Mouse (Mus musculus): ENCODE data around the gene Gm19345.

The Gm19345 gene

DNA sequence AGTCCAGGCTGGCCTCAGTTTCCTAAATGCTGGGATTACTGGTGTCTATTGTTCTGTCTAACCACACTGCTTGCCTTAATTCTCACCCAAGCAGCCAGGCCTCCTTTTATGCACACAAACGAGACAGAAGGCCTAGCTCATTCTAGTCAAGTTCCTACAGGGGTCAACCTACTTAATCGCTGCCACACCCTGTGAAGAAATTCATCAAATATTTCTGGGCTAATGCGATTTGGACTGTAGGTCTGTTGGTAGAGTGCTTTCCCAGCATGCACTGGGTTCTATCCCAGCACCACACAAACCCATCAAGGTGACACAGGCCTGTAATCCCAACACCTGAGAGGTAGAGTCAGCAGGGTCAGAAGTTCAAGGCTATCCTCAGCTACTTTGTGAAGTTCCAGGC is 22.1 kb upstream of the Gm19345 start:
- DNase-seq (ENCODE audit: low read depth): no peak

DNA sequence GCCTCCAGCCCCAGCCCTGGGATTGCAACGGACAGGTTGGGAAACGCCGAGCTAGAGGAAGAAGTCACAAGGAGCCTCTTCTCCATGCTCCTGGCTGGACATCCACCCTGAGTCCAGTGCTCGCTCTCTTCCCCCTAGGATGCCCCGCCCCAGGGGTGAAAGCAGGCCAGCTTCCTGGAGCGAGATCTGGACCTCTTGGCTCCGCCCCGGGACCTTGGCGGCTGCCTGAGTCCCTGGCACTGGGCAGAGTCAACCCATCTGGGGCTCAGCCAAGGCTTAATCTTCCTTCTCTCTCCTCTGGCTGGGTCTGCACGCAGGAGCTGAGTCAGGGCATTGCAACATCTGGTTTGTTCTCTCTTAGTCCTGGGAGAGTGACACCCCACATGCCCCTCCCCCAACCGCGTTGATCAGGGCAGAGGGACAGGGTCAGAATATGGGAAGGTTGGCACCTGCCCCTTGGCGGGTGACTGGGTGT is 21.1 kb upstream of the Gm19345 start:
- peak; percentile 33 for DNase-seq (ENCODE audit: low read depth)

DNA sequence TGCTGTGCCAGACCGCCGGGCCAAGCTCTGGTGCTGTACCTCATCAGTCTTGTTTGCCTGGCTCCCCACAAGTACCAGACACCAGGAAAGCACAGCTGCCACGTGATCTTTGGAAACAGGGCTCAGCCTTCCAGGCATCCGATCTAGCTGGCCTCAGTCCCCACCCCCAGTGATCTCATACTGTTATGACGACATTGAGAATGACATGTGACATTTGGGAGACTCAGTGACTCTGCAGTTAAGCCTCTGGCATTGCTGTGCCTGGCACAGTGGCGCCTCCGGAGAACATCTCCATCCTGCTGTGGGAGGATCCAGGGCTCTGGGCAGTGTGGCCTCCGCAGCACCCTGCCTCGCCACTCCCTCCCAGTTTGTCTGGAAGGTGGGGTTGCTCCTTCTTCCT is 20.0 kb upstream of the Gm19345 start:
- no peak for DNase-seq (ENCODE audit: low read depth)

DNA sequence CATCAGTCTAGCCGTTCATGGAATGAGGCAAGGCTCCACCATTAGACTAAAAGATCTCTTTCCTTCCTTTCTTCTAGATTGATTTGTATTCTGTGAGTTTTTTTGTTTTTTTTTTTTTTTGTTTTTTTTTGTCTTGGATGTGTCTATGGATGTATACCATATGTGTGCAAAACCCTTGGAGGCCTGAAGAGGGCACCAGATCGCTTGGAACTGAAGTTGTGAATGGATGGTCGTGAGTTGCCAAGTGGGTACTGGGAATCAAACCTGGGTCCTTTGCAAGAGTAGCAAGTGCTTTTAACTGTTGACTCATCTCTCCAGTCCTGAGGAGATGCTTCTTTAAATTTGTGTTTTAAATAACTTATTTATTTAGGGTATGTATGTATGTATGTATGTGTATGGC is 17.7 kb upstream of the Gm19345 start:
- peak; percentile 31 for DNase-seq (ENCODE audit: low read depth)

DNA sequence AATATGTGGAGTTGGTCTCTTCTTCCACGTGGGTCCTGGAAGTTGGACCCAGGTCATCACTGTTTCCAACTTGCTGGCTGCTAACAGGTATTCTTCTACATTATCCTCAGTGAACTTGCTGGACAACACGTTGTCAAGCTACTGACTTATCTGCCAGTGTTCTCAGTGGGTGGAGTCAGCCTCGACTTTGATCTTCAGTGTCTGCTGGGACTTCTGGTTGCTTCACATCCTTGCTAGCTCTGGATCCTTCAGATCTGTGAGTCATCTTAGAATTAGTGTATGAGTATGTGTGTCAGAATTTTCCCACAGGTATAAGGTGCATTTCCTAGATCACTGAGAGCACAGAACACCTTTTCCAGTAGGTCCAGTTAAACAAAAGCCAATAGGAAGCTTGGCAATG is 15.0 kb upstream of the Gm19345 start:
- DNase-seq (ENCODE audit: low read depth): peak; percentile 64

DNA sequence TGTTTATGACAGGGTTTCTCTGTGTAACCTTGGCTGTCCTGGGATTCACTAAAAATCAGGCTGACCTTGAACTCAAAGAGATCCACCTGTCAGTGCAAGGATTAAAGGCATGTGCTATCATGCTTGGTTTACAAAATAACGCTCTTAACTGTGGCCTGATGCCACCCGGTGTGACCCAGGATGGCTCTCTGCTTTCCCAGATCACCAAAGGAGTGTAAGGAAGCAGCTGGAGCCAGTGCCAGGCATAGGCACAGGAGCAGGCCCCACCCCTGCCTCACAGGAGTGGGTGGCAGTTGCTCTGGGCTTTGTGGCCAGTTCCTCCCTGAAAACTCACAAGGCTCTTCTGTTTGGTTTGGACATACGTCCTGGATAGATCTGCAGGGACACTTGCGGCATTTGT is 11.4 kb upstream of the Gm19345 start:
- no peak for DNase-seq (ENCODE audit: low read depth)

DNA sequence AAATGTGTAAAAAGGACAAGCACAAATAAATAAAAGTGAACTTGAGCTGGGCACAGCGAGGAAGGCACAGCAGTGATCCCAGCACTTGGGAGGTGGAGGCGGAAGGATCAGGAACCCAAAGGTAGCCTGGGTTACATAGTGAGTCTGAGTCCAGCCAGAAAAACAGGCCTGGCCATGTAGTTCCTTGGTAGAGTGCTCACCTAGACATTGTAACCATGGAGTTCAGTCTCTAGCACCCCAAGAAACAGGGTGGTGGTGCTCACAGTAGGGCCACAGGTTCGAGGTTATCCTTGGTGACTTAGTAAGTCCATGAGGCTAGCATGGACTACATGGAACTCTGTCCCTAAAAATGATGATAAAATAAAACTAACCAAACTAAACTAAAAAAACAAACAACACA is 10.9 kb upstream of the Gm19345 start:
- no peak for DNase-seq (ENCODE audit: low read depth)

DNA sequence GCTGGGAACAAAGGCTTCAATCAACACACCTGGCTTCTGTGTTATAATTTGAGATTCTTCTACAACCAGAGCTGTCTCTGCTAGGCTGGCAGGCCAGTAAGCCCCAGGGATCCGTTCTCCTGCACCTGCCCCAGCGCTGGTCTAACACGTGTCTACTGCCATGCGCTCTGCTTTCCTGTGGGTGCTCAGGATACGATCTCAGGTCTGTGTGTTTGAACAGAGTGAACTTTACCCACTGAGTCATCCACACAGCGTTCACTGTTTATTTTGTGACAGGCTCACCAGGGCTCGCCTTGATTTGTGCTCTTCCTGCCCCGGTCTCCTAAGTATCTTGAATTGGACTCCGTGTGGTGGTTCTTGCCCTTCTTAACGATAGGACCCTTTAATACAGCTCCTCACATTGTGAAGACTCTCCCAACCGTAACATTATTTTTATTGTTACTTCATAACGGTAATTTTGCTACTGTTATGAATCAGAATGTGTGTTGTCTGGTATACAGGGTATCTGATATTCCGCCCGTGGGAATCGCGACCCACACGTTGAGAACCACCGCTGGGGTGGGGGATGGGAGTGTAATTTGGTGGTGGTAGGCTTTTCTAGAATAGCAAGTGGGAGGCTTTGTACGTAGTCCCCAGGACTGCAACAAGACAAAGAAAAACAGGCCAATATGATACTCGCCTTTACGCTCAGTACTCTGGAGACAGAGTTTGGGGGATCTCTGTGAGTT is 10.0 kb upstream of the Gm19345 start:
- DNase-seq (ENCODE audit: low read depth): peak; percentile 64

DNA sequence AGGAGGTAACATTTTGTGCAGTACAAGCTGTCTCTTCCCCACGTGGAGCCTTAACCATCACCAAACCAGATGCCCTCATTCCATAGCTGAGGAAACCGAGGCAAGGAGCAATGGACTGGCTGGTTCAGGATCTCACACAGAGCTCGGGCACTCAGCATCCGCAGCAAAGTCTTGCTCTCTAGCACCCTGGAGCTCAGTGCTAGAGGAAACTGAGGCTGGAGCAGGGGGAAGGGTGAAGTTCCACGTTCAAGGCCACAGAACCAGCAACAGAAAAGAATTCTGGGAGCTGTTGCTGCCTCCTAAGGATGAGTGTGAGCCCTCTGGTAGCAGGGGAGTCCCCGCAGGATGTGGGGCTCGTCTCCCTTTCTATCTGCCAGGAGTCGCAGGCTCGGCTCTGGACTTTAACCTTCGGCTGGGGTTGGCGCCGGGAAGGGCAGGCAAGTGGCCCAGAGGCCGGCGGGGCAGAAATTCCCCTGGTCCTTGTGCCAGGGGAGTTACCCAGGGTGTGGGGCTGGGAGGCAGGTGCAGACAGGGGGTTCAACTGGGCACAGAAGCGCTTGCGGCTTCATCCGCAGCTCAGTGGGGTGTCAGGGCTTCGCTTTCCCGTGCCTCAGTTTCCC is 8.8 kb upstream of the Gm19345 start:
- DNase-seq (ENCODE audit: low read depth): no peak

DNA sequence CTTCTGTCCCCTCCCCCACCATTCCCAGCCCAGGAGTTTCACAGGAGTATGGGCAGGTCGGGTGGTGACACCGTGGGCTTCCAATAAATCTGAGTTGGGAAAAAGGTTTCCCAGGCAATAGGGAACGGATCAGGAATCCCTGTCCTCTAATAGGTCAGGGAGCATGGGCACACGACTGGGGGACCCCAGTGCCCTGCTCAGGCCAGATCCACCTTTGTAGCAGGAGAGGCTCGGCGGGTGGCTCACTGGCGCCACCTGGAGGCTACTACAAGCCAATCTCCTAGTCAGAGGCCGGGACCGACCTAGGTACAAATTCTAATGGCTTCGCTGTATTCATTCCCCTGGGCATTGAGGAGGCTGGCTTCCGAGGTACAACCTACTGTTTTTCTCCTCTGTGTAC is 8.2 kb upstream of the Gm19345 start:
- peak; percentile 79 for DNase-seq (ENCODE audit: low read depth)

DNA sequence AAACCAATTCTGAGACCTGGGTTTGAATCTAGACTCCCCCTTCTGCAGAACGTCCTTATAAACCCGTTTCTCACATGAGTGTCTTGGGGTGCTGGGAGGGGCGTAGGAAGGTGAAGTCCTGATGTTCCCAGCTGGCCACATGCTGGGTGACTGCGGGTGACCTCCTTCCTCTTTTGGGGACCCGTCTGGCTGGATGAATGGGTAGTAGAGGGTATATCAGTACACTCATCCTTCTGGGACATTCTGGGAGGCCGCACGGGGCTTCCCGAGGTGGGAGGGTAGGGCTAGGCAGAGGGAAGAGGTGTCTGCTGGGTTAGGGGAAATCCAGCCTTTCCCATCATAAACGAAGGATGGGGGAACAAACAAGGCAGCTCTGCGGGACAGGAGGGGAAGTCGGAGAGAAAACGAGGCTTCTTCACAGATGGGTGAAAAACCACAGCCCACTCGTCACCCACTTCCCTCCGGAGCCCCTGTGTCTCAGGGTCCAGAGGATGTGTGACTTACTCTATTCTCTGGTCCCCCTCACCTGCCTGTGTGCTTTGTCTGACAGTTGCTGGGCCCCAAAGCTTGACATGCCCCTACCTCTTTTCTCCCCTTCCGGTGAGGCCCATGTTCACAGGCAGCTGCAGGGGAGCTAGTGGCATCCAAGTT is 7.2 kb upstream of the Gm19345 start:
- DNase-seq (ENCODE audit: low read depth): peak; percentile 67

DNA sequence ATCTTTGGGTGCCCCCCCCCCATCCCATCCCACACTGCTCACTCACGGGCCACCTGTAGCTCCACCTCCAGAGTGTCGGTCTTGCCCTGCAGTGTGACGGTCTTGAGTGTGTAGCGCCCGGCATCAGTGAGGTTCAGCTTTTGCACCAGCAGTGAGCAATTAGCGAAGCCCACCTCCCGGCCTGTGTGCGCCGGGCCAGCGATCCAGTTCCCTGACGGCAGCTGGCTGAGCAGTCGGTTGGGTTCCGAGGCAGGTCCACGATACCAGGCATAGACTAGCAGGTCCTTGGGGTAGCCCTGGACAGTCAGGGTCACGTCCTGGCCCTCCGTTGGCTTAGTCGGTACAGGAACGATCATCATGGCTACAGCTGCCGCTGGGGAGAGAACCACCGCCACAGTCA is 1.7 kb downstream of the Gm19345 start:
- no peak for DNase-seq (ENCODE audit: low read depth)

DNA sequence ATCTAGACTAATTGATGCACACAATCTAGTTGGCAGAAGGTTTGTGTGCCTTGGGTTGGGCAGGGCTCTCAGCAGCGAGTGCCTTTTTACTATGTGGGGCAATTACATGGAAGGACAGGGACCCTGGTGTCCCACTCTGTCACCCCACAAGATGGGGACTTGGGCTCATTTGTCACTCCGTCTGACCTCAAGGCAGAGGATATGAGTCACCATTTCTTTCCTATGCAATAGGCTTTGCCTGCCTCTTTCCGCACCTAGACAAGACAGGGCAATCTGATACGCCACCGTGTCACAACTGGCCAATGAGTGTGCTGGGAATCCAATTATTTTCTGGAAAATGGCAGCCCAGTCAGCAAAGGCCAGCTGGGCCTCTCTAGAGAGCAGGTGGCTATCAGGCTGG is 3.9 kb downstream of the Gm19345 start:
- peak; percentile 62 for DNase-seq (ENCODE audit: low read depth)

DNA sequence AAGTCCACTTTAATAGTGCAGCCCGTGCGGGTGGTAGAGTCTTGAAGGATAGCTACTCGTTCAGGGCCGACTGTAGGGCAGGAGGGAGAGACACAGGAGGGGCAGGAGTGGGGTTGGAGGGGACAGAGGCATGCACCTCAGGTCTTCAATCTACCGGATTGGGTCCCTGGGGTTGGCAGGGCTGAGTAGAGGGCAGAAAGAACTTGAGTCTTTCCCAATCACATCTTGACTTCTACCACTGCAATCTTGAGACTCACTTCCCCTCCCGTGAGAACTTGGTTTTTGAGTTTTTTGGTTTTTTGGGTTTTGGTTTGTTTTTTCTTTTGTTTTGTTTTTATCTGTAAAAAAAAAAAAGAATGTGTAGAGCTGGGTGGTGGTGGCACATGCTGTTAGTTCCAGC is 4.5 kb downstream of the Gm19345 start:
- no peak for DNase-seq (ENCODE audit: low read depth)

DNA sequence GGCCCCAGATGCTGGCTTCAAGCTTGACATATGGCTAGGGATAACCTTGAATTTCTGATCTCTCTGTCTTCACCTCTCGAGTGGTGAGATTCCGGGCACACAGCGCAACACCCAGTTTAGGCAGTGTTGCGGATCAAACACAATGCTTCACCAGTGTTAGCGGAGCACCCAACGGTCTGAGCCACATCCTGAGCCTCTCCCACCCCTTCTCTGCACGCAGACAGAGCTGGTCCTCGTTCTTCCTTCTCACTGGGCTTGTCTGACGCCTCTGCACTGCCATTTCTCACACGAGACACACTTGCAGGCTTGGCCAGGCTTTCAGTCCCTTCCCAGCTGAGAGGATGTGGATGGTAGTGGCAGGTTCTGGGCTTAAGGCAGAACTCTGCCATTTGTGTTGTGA is 7.9 kb downstream of the Gm19345 start:
- DNase-seq (ENCODE audit: low read depth): no peak

DNA sequence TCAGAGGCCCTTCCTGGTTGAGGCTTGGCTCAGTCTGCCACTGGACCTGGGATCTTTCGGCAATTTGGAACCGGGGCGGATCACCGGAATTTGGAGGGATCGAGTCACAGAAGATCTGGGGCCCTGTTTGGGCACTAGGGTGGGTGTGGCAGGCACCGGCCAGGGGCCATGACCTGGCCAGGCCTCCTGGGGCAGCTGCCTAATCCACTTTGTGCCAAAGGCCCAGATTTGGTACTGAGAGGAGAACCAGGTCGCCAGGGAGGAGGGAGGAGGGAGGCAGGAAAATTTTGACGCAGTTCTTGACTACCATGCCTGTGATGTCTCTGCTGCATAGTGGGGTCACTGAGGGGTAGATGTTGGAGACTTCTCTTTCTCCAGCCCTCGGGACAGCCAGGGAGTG is 9.4 kb downstream of the Gm19345 start, which contains the start of gene Ceacam16:
Gene Ceacam16 (minus strand): TSS at position 101 of the 400 bp plus-strand sequence.
- DNase-seq (ENCODE audit: low read depth): no peak

DNA sequence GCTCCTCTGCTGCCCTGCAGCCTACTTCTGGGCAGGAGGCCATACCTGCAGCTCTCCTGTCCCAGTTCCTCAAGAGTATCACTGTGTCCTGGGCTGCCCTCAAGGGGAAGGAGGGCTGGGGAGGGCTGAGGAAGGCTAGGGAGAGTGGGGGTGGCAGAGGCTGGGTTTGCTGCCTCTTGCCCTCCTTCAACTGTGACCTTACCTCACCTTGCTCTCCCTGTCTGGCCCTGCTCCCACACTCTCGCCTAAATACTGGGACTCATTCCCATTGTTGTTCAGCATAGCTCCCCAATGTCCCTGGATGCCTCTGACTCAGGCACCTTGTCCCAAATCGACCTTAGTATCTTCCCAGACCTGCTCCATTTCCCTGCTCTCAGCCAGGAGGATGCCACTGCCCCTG is 12.4 kb downstream of the Gm19345 start:
- DNase-seq (ENCODE audit: low read depth): no peak

DNA sequence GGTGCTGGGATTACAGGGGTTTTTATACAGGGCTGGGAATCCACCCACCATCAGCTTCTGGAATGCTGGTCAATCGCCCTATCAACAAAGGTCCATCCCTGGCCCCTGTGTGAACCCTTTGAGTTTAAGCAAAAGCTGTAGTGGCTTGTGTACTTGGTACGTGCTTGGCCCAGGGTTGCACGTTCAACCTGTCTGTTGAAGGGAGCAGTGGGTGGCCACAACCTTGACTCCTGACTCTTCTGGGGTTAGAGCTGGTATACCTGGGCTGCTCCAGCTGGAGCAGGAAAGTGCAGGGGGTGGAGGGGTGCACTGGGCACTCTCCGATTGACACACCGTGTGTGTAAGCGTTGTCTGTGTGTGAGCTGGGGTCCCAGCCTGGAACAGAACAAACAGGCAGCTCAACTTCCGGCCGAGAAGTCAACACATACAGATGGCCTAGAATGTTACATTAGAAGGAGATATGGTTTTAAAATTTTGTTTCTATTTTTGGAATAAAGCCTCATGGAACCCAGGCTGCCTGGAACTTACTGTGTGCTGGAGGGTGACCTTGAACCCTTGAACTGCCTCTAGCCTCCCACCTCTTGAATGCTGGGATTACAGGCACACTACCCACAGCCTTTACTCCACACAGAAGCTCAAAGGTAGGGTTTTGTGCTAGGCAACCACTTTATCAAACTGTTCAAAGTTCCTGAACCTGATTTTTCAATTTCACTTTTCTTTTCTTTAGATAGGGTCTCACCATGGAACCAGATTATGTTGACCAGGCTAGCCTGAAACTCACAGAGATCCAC is 13.6 kb downstream of the Gm19345 start:
- no peak for DNase-seq (ENCODE audit: low read depth)

DNA sequence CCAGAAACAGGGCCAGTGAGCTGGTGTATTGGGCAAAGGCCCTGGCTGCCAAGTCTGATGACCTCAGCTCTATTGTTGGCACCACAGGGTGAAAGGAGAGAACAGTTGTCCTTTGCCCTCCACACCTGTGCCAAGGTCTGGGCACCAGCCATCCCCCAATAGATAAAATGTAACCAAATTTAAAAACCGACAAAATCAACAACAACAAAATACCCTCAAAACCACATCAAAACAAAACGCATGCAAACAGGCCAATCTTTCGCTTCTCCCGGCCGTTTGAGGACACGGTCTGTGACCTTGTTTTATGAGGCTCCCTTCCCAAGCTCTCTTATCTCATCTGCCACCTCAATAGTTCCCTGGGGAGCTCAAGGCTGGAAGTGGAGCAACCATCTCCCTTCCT is 14.7 kb downstream of the Gm19345 start:
- no peak for DNase-seq (ENCODE audit: low read depth)

DNA sequence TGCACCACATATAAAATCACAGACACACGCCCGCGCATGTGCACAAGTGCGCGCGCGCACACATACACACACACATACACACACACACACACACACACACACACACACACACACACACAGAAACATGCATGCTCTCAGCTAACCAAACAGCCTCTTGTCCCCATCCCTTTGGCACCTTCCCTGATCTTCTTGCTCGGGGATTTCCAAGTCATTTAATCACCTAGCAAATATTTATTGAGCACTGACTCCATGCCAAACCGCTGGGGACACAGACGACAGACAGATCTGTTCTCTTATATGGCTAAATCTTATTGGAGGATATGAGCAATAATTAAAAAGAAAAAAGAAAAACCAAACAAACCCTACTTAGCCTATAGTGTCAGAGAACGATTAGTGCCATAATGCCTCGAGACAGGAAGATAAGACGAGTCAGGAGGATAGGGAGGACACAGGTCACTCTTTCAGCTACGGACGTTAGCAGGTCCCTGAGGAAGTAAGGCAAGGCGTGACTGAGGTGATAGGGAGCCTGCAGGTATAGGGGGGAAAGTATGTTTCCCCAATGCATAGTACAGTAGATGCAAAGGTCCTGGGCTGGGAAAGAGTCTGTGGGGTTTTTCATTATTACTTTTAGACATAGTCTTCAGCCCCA is 16.1 kb downstream of the Gm19345 start:
- no peak for DNase-seq (ENCODE audit: low read depth)

DNA sequence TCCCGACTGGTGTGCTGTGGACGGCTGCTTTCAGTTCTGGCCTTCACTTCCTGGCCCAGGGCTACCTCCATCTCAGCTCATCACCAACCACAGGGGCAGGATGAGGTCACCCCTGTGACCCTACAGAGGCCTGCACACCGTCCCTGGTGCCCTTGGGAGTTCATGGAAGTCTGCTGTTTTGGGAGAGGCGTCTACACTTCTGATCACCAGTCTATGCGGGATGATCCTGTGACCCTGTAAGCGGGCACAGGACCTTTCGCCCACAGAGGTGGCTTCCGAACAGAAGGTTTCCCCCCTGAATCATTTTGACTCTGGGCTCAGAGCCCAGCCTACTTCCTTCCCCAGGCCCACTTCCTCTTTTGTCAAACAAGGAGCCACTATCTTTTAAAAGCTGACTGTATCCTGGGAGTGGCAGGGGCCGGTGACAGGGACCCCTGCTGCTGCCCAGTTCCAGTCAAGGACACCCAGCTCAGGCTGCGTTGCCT is 19.4 kb downstream of the Gm19345 start:
- DNase-seq (ENCODE audit: low read depth): peak; percentile 68

Measured in induced T-regulatory cell, adult 2 months (primary cell).